Mouse (Mus musculus): Measurements from ENCODE around the gene Adgrd1. TPM values are rescaled to one million over a fixed set of nuclear protein-coding genes. Genes with fewer than 3 reads are reported as not detected.
"Not testable (repeated sequence)": the region's sequence is repeated elsewhere in the genome, so short reads cannot be mapped to it uniquely, and the experiment has no call there.

Gene Adgrd1
- total and polyA plus RNA-seq, 3 experiments: 0.27 to 0.56 TPM; not detected in 1

DNA sequence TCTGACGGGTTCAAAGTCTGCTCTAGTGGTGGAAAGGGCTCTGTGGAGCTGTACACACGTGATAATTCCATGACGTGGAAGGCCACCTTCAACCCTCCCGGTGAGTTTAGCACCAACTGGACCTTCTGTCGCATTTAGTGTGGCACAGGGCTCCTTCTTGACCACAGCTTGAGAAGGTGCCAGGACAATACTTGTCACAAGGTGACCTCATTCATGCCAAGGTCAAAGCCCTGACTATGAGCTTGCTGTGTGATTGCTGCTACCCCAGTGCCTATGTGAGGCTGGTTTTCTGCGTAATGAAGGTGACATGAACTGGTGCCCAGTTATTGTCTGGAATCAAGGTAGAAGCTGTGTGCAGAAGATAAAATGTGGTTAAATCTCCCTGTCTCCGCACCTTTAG is 25.9 kb downstream of the Adgrd1 start:
- no peaks in the 10 kb centered on the region for H3K4me1 ChIP-seq (ENCODE audit: control insufficient read depth in 1 of 2, insufficient read depth in 2 of 2, low read length in 2 of 2)
- H3K36me3 ChIP-seq (ENCODE audit: control insufficient read depth in 1 of 2, insufficient read depth in 2 of 2, low read length in 2 of 2): no peaks in the 10 kb centered on the region
- TF ChIP-seq ZC3H11A (IDR thresholded peaks at IDR 0.05; ENCODE audit: low read depth, low read length) (no peak), GABPA (IDR thresholded peaks at IDR 0.05; ENCODE audit: low read depth, low read length) (no peak), BHLHE40 (IDR thresholded peaks at IDR 0.05; ENCODE audit: borderline replicate concordance, low read depth, low read length) (no peak), POLR2A (IDR thresholded peaks at IDR 0.05; ENCODE audit: control insufficient read depth in 1 of 2, insufficient read depth in 1 of 2, low read depth in 1 of 2, low read length in 2 of 2, poor library complexity in 1 of 2) (no peak), GATA1 (IDR thresholded peaks at IDR 0.05; ENCODE audit: low read depth, low read length) (no peak), RAD21 (IDR thresholded peaks at IDR 0.05; ENCODE audit: low read depth, low read length) (no peak), MYB (IDR thresholded peaks at IDR 0.05; ENCODE audit: low read depth, low read length) (no peak), MYC (IDR thresholded peaks at IDR 0.05; ENCODE audit: low read depth, low read length) (no peak), MXI1 (IDR thresholded peaks at IDR 0.05; ENCODE audit: low read depth, low read length) (no peak), ZNF384 (IDR thresholded peaks at IDR 0.05; ENCODE audit: low read depth, low read length) (no peak), SIN3A (IDR thresholded peaks at IDR 0.05; ENCODE audit: low read length) (no peak), HCFC1 (IDR thresholded peaks at IDR 0.05; ENCODE audit: low read depth, low read length) (no peak), NRF1 (IDR thresholded peaks at IDR 0.05; ENCODE audit: insufficient read depth, low read depth, low read length, poor library complexity, severe bottlenecking) (no peak), ETS1 (IDR thresholded peaks at IDR 0.05; ENCODE audit: low read depth, low read length) (no peak), CHD2 (IDR thresholded peaks at IDR 0.05; ENCODE audit: low read length) (no peak), MAFK (IDR thresholded peaks at IDR 0.05; ENCODE audit: borderline replicate concordance, low read depth, low read length) (no peak), MAX (IDR thresholded peaks at IDR 0.05; ENCODE audit: low read length) (no peak), TBP (IDR thresholded peaks at IDR 0.05; ENCODE audit: low read depth, low read length) (no peak), TCF12 (IDR thresholded peaks at IDR 0.05; ENCODE audit: low read depth, low read length) (no peak)
- H3K9me3 ChIP-seq (replicated peaks; ENCODE audit: insufficient read depth, low read length): no peaks in the 10 kb centered on the region
- no peak for DNase-seq (ENCODE audit: low read depth, low spot score)
- H3K4me3 ChIP-seq (ENCODE audit: control insufficient read depth in 1 of 2, insufficient read depth in 1 of 2, low read depth in 2 of 2, low read length in 2 of 2): no peak overlapping the region
- no peak overlapping the region for H3K27ac ChIP-seq (ENCODE audit: control insufficient read depth, low read depth, low read length)
- no peaks in the 10 kb centered on the region for H3K27me3 ChIP-seq (ENCODE audit: control insufficient read depth in 1 of 2, insufficient read depth in 2 of 2, low read length in 2 of 2)
- no peak overlapping the region for H3K9ac ChIP-seq (ENCODE audit: control insufficient read depth, low read depth, low read length, poor library complexity, severe bottlenecking)
- no peaks in the 10 kb centered on the region for H3K79me2 ChIP-seq (ENCODE audit: control insufficient read depth, insufficient read depth, low read length, poor library complexity)

DNA sequence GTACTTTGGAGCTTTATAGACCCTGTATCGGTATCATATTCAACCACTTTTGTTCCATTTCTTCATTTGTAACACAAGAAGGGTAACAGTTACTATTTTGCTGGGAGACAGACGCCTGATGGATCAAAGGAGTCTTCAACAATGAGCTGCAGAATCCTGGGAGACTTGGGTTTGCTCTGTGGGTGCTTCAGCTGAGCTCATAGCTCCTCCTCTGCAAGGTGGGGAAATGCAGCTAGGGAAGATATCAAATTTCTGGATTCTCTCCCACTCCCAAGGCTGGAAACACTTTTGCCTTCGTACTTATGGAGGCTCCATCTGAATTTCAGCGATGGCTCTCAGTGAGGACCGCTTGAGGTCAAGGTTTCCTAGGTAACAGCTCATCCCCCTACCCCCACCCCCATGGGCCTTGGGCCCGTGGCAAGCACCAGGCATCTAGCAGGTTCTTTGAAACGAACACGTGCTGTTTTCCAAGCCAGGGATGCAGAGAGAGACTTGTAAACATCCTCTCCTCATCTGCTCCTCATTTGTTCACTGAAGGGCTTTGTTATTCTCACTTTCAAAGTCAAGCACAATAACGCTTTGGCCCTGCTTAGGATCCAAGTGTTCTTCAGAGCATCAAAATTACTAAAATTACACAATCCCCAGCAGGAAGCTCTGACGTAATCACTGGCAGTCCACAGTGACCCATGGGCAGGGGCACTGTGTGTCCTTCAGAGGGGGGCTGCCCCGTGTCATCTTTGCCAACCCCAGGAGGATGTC is 27.7 kb downstream of the Adgrd1 start:
- Histone ChIP-seq H3K27ac (ENCODE audit: control insufficient read depth, low read depth, low read length) (no peak overlapping the region), H3K27me3 (ENCODE audit: control insufficient read depth in 1 of 2, insufficient read depth in 2 of 2, low read length in 2 of 2) (no peaks in the 10 kb centered on the region), H3K4me3 (ENCODE audit: control insufficient read depth in 1 of 2, insufficient read depth in 1 of 2, low read depth in 2 of 2, low read length in 2 of 2) (no peak overlapping the region), H3K9me3 (replicated peaks; ENCODE audit: insufficient read depth, low read length) (no peaks in the 10 kb centered on the region), H3K4me1 (ENCODE audit: control insufficient read depth in 1 of 2, insufficient read depth in 2 of 2, low read length in 2 of 2) (no peaks in the 10 kb centered on the region), H3K9ac (ENCODE audit: control insufficient read depth, low read depth, low read length, poor library complexity, severe bottlenecking) (no peak overlapping the region), H3K79me2 (ENCODE audit: control insufficient read depth, insufficient read depth, low read length, poor library complexity) (no peaks in the 10 kb centered on the region), H3K36me3 (ENCODE audit: control insufficient read depth in 1 of 2, insufficient read depth in 2 of 2, low read length in 2 of 2) (no peaks in the 10 kb centered on the region)
- DNase-seq (ENCODE audit: low read depth, low spot score): no peak
- TF ChIP-seq MAFK (IDR thresholded peaks at IDR 0.05; ENCODE audit: borderline replicate concordance, low read depth, low read length) (no peak), POLR2AphosphoS5 (IDR thresholded peaks at IDR 0.05; ENCODE audit: borderline replicate concordance, low read depth, low read length) (no peak), MYB (IDR thresholded peaks at IDR 0.05; ENCODE audit: low read depth, low read length) (no peak), TBP (IDR thresholded peaks at IDR 0.05; ENCODE audit: low read depth, low read length) (no peak), POLR2A (IDR thresholded peaks at IDR 0.05; ENCODE audit: control insufficient read depth in 1 of 2, insufficient read depth in 1 of 2, low read depth in 1 of 2, low read length in 2 of 2, poor library complexity in 1 of 2) (no peak), ETS1 (IDR thresholded peaks at IDR 0.05; ENCODE audit: low read depth, low read length) (no peak), POLR2AphosphoS2 (IDR thresholded peaks at IDR 0.05; ENCODE audit: low read length) (no peak), EP300 (IDR thresholded peaks at IDR 0.05; ENCODE audit: low read depth in 1 of 2, low read length in 2 of 2) (no peak), ZC3H11A (IDR thresholded peaks at IDR 0.05; ENCODE audit: low read depth, low read length) (no peak), BHLHE40 (IDR thresholded peaks at IDR 0.05; ENCODE audit: borderline replicate concordance, low read depth, low read length) (no peak), RCOR1 (IDR thresholded peaks at IDR 0.05; ENCODE audit: low read depth, low read length) (no peak)

DNA sequence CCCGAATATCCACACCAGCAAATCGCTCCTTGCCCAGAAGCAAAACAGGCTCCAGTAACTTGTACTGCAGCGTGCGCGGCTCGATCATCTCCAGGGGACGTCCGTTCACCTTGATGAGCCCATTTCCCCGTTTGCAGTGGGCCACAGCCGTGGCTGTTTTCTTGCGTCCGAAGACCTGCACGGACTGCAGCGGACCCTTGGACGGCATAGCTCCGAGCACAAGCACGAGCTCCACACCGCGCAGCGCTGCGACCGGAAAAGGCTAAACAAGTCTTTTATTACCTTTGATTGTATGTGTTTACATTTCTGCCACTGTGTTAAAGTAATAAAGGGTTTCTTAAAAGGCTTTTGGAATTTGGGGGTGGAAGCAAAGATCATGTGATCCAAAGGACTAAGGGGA is 31.8 kb downstream of the Adgrd1 start:
- H3K4me1 ChIP-seq (ENCODE audit: control insufficient read depth in 1 of 2, insufficient read depth in 2 of 2, low read length in 2 of 2); H3K27me3 ChIP-seq (ENCODE audit: control insufficient read depth in 1 of 2, insufficient read depth in 2 of 2, low read length in 2 of 2); H3K79me2 ChIP-seq (ENCODE audit: control insufficient read depth, insufficient read depth, low read length, poor library complexity); H3K9me3 ChIP-seq (replicated peaks; ENCODE audit: insufficient read depth, low read length); H3K4me3 ChIP-seq (ENCODE audit: control insufficient read depth in 1 of 2, insufficient read depth in 1 of 2, low read depth in 2 of 2, low read length in 2 of 2); H3K9ac ChIP-seq (ENCODE audit: control insufficient read depth, low read depth, low read length, poor library complexity, severe bottlenecking); H3K27ac ChIP-seq (ENCODE audit: control insufficient read depth, low read depth, low read length); H3K36me3 ChIP-seq (ENCODE audit: control insufficient read depth in 1 of 2, insufficient read depth in 2 of 2, low read length in 2 of 2); DNase-seq (ENCODE audit: low read depth, low spot score): not testable (repeated sequence)

Data from MEL (cell line).